Mouse (Mus musculus): Measurements from ENCODE around the gene Cmpk2.
"Not testable (repeated sequence)": the region's sequence is repeated elsewhere in the genome, so short reads cannot be mapped to it uniquely, and the experiment has no call there.

The Cmpk2 gene

DNA sequence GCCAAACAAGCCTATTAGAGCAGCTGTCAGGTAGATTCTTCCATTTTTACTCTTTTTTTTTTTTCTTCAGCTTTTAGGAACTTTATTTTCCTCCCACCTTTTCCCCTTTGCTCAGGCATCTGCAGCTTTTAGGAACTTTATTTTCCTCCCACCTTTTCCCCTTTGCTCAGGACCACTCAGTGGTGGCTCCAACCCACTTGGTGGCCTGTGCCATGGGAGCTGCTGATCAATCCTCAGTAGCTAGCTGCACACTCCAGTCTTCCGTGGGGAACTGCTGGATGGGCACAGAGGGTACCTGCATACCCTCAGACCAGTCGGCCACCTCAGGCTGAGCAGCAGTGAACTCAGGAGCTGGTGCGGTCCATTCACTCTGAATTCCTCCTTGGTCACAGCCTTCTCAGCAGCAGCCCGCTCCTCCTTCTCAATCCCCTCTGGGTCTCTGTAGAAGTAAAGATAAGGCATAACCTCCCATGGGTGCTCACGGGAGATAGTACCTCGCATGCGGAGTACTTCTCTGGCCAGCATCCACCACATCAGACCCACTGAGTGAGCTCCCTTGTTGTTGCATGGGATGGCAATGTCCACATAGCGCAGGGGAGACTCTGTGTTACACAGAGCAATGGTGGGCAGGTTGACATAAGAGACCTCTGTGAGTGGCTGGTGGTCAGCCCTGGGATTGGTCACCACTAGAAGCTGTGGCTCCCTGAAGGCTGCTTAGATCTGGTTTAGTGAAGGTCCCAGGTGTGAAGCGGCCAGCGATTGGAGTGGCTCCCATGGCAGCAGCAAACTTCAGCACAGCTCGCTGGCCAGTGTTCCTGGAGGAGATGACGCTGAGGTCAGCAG, 17.0 kb downstream of the Cmpk2 start:
- DNase-seq = not testable (repeated sequence)

DNA sequence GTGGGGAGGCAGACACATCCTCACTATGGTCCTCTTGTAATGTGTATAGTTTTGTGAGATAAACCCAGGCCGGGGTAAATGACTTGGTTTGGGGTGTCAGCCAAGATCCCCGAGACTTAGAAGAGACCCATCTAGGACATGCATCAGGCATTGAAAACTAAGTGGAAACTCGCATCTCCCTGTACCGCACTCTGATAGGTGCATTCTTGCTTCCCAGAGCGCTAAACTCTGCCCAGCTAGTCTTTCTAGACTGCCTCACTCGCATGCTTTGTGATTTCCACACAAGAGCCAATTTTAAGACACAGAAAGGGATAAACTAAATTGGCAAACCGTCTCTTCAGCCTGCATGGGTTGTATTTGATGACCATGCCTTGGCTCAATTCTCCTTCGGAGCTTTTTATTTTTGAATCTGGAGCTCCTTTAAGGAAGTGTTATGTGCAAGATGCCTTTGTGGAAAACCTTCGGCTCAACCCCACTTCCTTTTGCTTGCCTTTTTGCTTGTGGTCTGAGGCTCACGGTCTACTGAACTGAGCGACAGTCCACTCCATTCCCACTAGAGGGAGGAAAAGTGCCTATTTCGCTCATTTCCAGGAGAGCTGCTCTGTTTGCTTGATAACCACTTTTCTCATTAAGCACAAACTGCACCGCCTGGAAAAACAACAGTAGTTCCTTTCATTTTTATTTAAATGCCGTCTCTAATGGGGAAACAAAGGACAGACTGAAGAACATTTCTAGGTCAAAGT, 19.0 kb downstream of the Cmpk2 start:
- DNase-seq = no peak

DNA sequence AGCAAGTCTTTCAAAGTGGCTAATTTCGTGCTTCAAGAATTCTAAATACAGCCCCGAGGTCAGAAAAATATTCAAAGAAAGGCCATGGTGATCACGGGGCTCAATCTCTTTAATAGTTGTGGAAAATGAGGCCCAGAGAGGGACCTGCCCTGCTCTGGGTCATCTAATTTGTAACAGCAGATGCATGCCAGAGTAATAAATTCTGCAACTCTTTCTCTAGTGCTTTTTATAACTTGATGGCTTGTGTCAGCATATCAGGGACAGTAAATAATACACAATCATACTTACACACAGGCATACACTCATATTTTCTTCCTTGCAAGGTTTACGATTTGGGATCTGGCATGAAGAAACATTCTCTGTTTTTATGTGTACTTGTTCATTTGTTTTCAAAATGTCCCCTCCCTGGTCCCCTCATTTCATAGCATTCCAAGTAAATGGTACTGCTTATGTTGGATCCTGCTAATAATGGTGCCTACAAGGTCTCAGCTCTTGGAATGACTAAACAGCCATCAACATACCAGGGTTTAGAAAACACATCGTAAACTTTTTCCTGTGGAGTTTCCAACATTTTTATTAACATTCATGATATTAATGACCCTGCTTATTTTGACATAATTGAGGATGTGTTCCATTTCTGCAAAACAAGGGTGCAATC, 19.7 kb downstream of the Cmpk2 start:
- no peak for DNase-seq

DNA sequence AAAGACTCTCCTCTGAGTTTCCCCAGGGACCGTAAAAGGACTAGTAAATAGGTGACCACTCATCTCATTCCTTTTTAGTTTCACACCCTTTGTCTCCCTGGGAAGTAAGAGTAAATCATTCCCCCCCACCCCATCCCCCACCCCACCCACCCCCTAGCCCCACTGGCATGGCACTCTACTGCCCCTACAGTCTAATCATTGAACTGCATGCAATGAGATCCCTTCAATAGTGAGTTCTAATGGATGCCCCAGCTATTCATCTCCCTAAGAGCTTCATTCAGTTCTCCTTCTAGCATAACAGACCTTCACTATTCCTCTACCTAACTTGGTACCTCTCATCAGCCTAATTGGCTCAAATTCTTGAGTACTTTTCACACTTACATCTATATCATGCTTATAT, 20.9 kb downstream of the Cmpk2 start:
- DNase-seq = no peak

DNA sequence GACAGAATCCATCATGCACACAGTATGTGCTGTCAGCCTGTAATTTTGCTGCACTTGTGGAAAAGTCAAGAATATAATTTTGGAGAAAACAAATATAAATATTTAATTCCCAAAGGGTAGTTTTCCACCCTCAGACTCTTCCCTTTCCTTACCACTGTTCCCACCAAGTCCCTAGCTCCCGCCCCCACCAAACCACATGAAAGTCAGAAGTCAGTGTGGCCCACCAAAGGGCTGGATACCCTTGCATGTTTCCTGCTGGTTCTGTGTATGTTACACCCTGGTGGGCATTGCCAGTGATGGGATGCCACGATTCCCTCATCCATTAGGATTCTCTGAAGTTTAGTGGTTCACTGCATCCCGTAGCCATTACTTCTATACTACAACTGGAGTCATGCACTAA, 32.0 kb downstream of the Cmpk2 start:
- DNase-seq = no peak

DNA sequence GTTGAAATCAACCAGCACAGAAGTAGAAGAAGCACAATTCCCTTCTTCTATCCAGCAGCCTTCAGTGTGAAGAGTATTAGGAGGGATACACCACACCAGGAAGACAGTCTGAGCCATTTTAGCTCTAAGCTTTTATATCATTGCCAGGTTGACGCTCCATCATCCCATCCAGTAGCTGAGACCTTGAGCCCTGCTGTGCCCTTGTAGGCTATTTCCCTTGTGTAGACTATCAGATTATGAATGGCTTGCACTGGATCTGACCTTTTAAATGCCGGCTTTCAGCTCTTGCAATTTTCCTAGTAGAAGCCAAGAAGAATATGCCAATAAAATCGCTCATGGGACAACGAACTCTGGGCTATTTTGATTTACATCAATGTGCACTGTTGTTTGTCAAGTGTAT, 42.0 kb downstream of the Cmpk2 start:
- no peak for DNase-seq

DNA sequence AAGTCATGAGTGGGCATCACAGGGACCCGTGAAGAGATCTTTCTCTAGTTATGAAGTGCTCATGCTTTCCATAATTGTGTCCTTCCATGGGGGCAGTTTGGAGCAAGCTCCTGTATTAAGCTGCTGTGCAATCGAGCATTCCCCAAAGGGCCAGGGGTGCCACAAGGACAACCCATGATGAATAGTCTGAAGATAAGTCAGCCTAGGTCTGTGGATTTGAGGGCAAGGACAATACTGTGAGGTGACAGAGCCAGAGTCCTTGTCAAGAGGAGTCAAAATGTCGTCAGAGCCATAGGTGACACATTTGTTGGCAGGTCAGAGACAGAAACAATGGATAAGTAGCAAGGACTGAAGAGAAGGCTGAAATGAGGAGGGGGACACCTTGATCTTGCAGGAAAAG, 49.2 kb downstream of the Cmpk2 start:
- DNase-seq = no peak

DNA sequence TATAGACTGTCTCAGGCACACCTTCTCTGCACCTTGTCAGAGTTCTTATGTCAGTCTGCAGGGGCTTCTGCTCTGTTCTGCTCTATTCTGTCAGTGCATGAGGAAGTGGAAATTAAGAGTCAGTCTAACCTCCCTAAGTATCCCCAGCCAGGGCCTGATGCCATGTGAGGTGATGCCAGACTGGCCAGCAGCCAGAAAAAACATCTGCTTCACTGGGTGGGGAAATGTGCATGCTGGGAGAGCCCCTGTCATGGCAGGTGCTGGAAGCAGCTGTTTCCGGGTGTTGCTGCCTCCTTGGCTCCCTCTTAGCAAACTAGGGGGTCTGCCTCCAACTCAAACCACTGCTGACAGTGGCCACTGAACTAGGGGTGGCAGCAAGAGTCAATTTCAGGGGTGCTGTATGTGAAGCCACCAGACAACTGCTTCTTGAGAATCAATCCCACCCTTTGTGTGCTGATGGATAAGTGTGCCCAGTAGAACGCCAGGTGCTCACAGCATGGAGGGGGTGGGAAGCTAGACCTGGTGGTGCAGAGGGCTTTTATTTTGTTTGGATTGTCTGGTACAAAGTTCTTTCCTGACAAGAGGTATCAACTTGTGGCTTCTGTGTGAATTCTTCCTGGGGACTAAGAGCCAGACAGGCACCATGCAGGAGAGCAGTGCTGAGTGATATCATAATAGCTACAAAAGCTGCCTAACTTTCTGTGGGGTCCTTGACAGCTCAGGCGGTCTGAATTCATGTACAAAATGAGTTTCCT, 56.1 kb downstream of the Cmpk2 start:
- DNase-seq = peak; percentile 4

DNA sequence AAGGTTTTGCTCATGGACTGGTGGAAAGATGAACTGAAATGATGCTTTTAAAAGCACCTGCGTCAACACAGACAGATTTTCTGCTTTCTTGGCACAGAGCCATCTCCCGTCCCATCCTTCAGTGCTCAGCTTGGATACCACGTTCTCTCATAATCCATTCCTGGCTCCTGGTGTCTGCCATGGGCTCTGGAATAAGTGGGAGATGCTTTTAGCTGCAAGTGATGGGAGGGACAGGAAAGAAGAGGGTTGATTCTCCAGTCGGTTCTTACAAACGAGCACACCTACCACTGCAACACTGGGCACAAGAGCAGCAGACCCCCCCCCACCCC, 56.7 kb downstream of the Cmpk2 start:
- no peak for DNase-seq
